Mouse (Mus musculus) bone marrow, adult 2 months (tissue): ENCODE measurements around the gene Dok4. TPM values are rescaled to one million over a fixed set of nuclear protein-coding genes. Genes with fewer than 3 reads are reported as not detected.
"Not testable (repeated sequence)": the region's sequence is repeated elsewhere in the genome, so short reads cannot be mapped to it uniquely, and the experiment has no call there.

ENCODE experiments used
- H3K27ac ChIP-seq: fragments of 200-500 bp; 2 replicates; pipeline ENCODE4 v1.5.1; 2012; ENCODE audit warnings: low read depth, mild to moderate bottlenecking, control low read depth, inconsistent platforms, low read length; ENCODE audit not compliant: control insufficient read depth, poor library complexity, insufficient read depth
- H3K4me1 ChIP-seq: fragments of 200-500 bp; 2 replicates; pipeline ENCODE4 v1.6.1; 2011; ENCODE audit warnings: low read length; ENCODE audit not compliant: control insufficient read depth, insufficient read depth
- H3K4me3 ChIP-seq: fragments of 200-500 bp; replicated peaks from 2 replicates; pipeline ENCODE3; 2011; ENCODE audit warnings: mild to moderate bottlenecking, low read depth, low read length, control low read depth; ENCODE audit not compliant: control insufficient read depth
- CTCF ChIP-seq: fragments of 200-500 bp; IDR thresholded peaks from 2 replicates; pipeline ENCODE4 v1.5.1; 2011; ENCODE audit warnings: low read length, control low read depth; ENCODE audit not compliant: control insufficient read depth, insufficient read depth
- POLR2A ChIP-seq: fragments of 200-500 bp; IDR thresholded peaks from 2 replicates; pipeline ENCODE4 v1.6.1; 2011; ENCODE audit warnings: low read depth, mild to moderate bottlenecking, control low read depth, low read length, borderline replicate concordance; ENCODE audit not compliant: control insufficient read depth
- WGBS: fragments of 180-500 bp; shearing (Covaris S2); methylation state at CpG from one replicate; pipeline ENCODE4 v1.1.7; 2018; 5-methylcytosine and 5-hydroxymethylcytosine counted together
- polyA plus RNA-seq: library from polyadenylated mRNA; stranded (reverse); fragments of >200 nt; gene quantifications from 2 replicates; pipeline ENCODE4 v1.2.4, GENCODE M21; 2011; ENCODE audit warnings: low replicate concordance; ENCODE audit not compliant: missing spikeins, insufficient read depth, insufficient read length

The Dok4 gene
- polyA plus RNA-seq, 1 experiment = 5.6 TPM

- Histone ChIP-seq H3K4me1 (no peaks in the 10 kb centered on the region), H3K27ac (no peak overlapping the region), H3K4me3 (no peak overlapping the region)
- TF ChIP-seq CTCF = no peak
- no peak for TF ChIP-seq POLR2A
- 33% methylated on average over 5 of the region's 5 CpGs for WGBS
Observed at GRCm38 (mm10) chr8:94857011-94857345, 19.2 kb downstream of the Dok4 start.

GRCm38 (mm10) chr8:94854761-94855160 is 21.4 kb downstream of the Dok4 start:
- WGBS = 87% methylated on average over 11 of the region's 11 CpGs
- H3K4me1 ChIP-seq, H3K4me3 ChIP-seq, H3K27ac ChIP-seq: not testable (repeated sequence)

- H3K4me3 ChIP-seq = no peak overlapping the region
- no peak for TF ChIP-seq POLR2A
- TF ChIP-seq CTCF = no peak
- no peak overlapping the region for H3K27ac ChIP-seq
- no peaks in the 10 kb centered on the region for H3K4me1 ChIP-seq
- 91% methylated on average over 5 of the region's 5 CpGs for WGBS
Observed at GRCm38 (mm10) chr8:94850049-94850448, 26.1 kb downstream of the Dok4 start.

- no peak overlapping the region for H3K27ac ChIP-seq
- no peak overlapping the region for H3K4me3 ChIP-seq
- no peak for TF ChIP-seq CTCF
- TF ChIP-seq POLR2A = no peak
- peaks cover 1% of the 10 kb centered on the region; the same call in 1 of the 2 replicates for H3K4me1 ChIP-seq
- WGBS = 76% methylated on average over 2 of the region's 2 CpGs
Observed at GRCm38 (mm10) chr8:94841183-94841582, 34.9 kb downstream of the Dok4 start.

GRCm38 (mm10) chr8:94838600-94838999 is 37.5 kb downstream of the Dok4 start:
- Histone ChIP-seq H3K4me1 (peaks cover 1% of the 10 kb centered on the region; the same call in 1 of the 2 replicates), H3K4me3 (peak overlapping the region; percentile 83), H3K27ac (peak overlapping the region; percentile 91)
- TF ChIP-seq POLR2A (peak; percentile 57; the same call in 1 of the 2 replicates), CTCF (no peak)
- WGBS = under 1% methylated on average over 24 of the region's 24 CpGs

GRCm38 (mm10) chr8:94837662-94838574 is 38.2 kb downstream of the Dok4 start, which contains the start of the genes Coq9 and Ciapin1:
Coq9 (plus strand) TSS chr8:94838321.
Ciapin1 (minus strand) TSS chr8:94838358.
- H3K27ac ChIP-seq = peak within 1 kb of the TSS; percentile 91
- H3K4me1 ChIP-seq = peaks cover 1% of the 10 kb centered on the region; the same call in 1 of the 2 replicates
- no peak for TF ChIP-seq CTCF
- TF ChIP-seq POLR2A = peak; percentile 93
- H3K4me3 ChIP-seq = peak within 1 kb of the TSS; percentile 83
- WGBS = under 1% methylated on average over 82 of the region's 82 CpGs

- Histone ChIP-seq H3K4me1 (peaks cover 1% of the 10 kb centered on the region; the same call in 1 of the 2 replicates), H3K4me3 (peak overlapping the region; percentile 11)
Observed at GRCm38 (mm10) chr8:94836456-94837240, 39.5 kb downstream of the Dok4 start.

GRCm38 (mm10) chr8:94835751-94836150 is 40.4 kb downstream of the Dok4 start:
- H3K27ac ChIP-seq = not testable (repeated sequence)
- 82% methylated on average over 13 of the region's 13 CpGs for WGBS

More at GRCm38 (mm10) chr8:94836456-94837240, 39.5 kb downstream of the Dok4 start:
- TF ChIP-seq POLR2A (no peak), CTCF (no peak)
- WGBS = 57% methylated on average over 11 of the region's 11 CpGs
- no peak overlapping the region for H3K27ac ChIP-seq

GRCm38 (mm10) chr8:94833901-94834405 is 42.2 kb downstream of the Dok4 start:
- 58% methylated on average over 7 of the region's 7 CpGs for WGBS
- H3K27ac ChIP-seq, H3K4me3 ChIP-seq, H3K4me1 ChIP-seq: not testable (repeated sequence)

More at GRCm38 (mm10) chr8:94835751-94836150, 40.4 kb downstream of the Dok4 start:
- not testable (repeated sequence) for H3K4me3 ChIP-seq, H3K4me1 ChIP-seq
